Comparison of ENCODE assay signal across 20 mouse cellular contexts in genomic region chr5:52015786-52016185, GRCm38 (mm10).
DNase-seq lines count a peak whose midpoint lies in the region; ATAC-seq and TF ChIP-seq lines count a peak whose summit lies in the region.
"Had no signal": no experiment of that assay in that cellular context is flagged by ENCODE, and none has a peak within 500 bp of the region (broad histone marks: within the 10 kb centered on the region; RNA-seq: fewer than 3 reads in every experiment).

No protein-coding gene starts in this region.

- no peak for DNase-seq in frontal cortex, postnatal 25 days (ENCODE audit: low spot score in 2 of 2)
- no peak for DNase-seq in left cerebral cortex, adult 2 months (ENCODE audit: extremely low spot score in 1 of 2, low spot score in 2 of 2)
- no peak for DNase-seq in left cerebral cortex, postnatal 36 days (ENCODE audit: low spot score in 2 of 2)
- DNase-seq in cerebellum, adult 18-20 months: peak; percentile 57 to 58
- DNase-seq in cerebellum, postnatal 36 days: peak; percentile 35 to 56
- DNase-seq in spleen, postnatal 4 days (ENCODE audit: low spot score in 2 of 2): no peak
- no peak for DNase-seq in gastrocnemius, postnatal 4 days (ENCODE audit: low spot score in 2 of 2)
- DNase-seq: heart, postnatal 10 days; kidney, adult 18-20 months; kidney, postnatal 14 days; liver; lung, adult 18-20 months; lung, postnatal 36 days; retina, postnatal 1 day; spleen, adult 18-20 months; thymus, postnatal 14 days had no signal

- H3K4me3 ChIP-seq in left cerebral cortex, adult 2 months: no peak overlapping the region
- H3K4me3 ChIP-seq: embryonic facial prominence, embryonic 13.5 days; midbrain, embryonic 12.5 days had no signal

- intact Hi-C loops in left cerebral cortex, adult 2 months (cut with DNase I): no loop called here
- intact Hi-C loops in left cerebral cortex, postnatal 36 days (cut with DNase I): no loop called here

- H3K27ac ChIP-seq in left cerebral cortex, adult 2 months: peak overlapping the region; percentile 44; the same call in 1 of the 2 replicates
- H3K27ac ChIP-seq: embryonic facial prominence, embryonic 13.5 days; midbrain, embryonic 12.5 days had no signal

- ATAC-seq in frontal cortex, adult (ENCODE audit: low TSS enrichment): peak; percentile 80
- ATAC-seq: forebrain, embryonic 16.5 days had no signal

- TF ChIP-seq CTCF in left cerebral cortex, adult 2 months (IDR thresholded peaks at IDR 0.05): no peak

Comparison
In these comparisons a context has a peak if more than half of its experiments do, and no peak if none do; other contexts are left out.
1. DNase-seq: peak in cerebellum, adult 18-20 months (2 of 2) and cerebellum, postnatal 36 days (2 of 2); none in frontal cortex, postnatal 25 days (0 of 2), left cerebral cortex, adult 2 months (0 of 2), left cerebral cortex, postnatal 36 days (0 of 2), spleen, postnatal 4 days (0 of 2) and gastrocnemius, postnatal 4 days (0 of 2).